Mouse (Mus musculus) limb, embryonic 15.5 days (tissue): Measurements from ENCODE around the gene H2al2a. TPM values are rescaled to one million over a fixed set of nuclear protein-coding genes. Genes with fewer than 3 reads are reported as not detected.
"Not testable (repeated sequence)": the region's sequence is repeated elsewhere in the genome, so short reads cannot be mapped to it uniquely, and the experiment has no call there.

Experiments used
- ATAC-seq: fragments of 200-750 bp; cut with Nextera tagmentation; 2 replicates; pipeline ENCODE4 v1.8.0; 2017; ENCODE audit warnings: low read depth, moderate TSS enrichment; ENCODE audit not compliant: insufficient number of reproducible peaks, low FRiP score, low TSS enrichment
- H3K27ac ChIP-seq: fragments of 300-500 bp; sonication (generic); 2 replicates; pipeline ENCODE4 v1.5.1; 2015; ENCODE audit warnings: moderate library complexity, mild to moderate bottlenecking, inconsistent platforms
- H3K27me3 ChIP-seq: fragments of 300-500 bp; sonication (generic); 2 replicates; pipeline ENCODE4 v1.6.1; 2015; ENCODE audit warnings: inconsistent platforms
- H3K36me3 ChIP-seq: fragments of 300-500 bp; sonication (generic); 2 replicates; pipeline ENCODE4 v1.6.1; 2015; ENCODE audit warnings: inconsistent platforms
- H3K4me1 ChIP-seq: fragments of 300-500 bp; sonication (generic); 2 replicates; pipeline ENCODE4 v1.6.1; 2015; ENCODE audit warnings: inconsistent platforms
- H3K4me2 ChIP-seq: fragments of 300-500 bp; sonication (generic); 2 replicates; pipeline ENCODE4 v1.6.1; 2015; ENCODE audit warnings: mild to moderate bottlenecking, inconsistent platforms
- H3K4me3 ChIP-seq: fragments of 300-500 bp; sonication (generic); 2 replicates; pipeline ENCODE4 v1.5.1; 2015; ENCODE audit warnings: mild to moderate bottlenecking, inconsistent platforms
- H3K9ac ChIP-seq: fragments of 300-500 bp; sonication (generic); 2 replicates; pipeline ENCODE4 v1.6.1; 2015; ENCODE audit warnings: inconsistent platforms
- H3K9me3 ChIP-seq: fragments of 300-500 bp; sonication (generic); 2 replicates; pipeline ENCODE4 v1.6.1; 2016; ENCODE audit warnings: inconsistent platforms
- WGBS: fragments of 180-500 bp; shearing (Covaris S2); methylation state at CpG from one replicate; pipeline ENCODE4 v1.1.7; 2015; 5-methylcytosine and 5-hydroxymethylcytosine counted together
- polyA plus RNA-seq: library from polyadenylated mRNA; unstranded; fragments of >200 nt; fragmentation: Nextera tagmentation; extraction: Ambion mirVana; gene quantifications from 2 replicates; pipeline ENCODE4 v1.2.1, GENCODE M21; 2015

The H2al2a gene
- polyA plus RNA-seq, 1 experiment from 2014 or later: not detected

- Histone ChIP-seq H3K4me2 (no peak overlapping the region), H3K4me1 (no peaks in the 10 kb centered on the region)
- 93% methylated on average over 2 of the region's 2 CpGs for WGBS
Measured at GRCm38 (mm10) chr2:17972843-17973242, 23.9 kb downstream of the H2al2a start.

GRCm38 (mm10) chr2:17971407-17971806 is 25.4 kb downstream of the H2al2a start:
- H3K27ac ChIP-seq: no peak overlapping the region
- H3K36me3 ChIP-seq: no peaks in the 10 kb centered on the region
- H3K4me2 ChIP-seq: no peak overlapping the region
- 56% methylated on average over 6 of the region's 6 CpGs for WGBS
- H3K4me3 ChIP-seq: no peak overlapping the region
- H3K9ac ChIP-seq: no peak overlapping the region
- H3K9me3 ChIP-seq: no peaks in the 10 kb centered on the region
- ATAC-seq: no peak
- H3K4me1 ChIP-seq: no peaks in the 10 kb centered on the region
- no peaks in the 10 kb centered on the region for H3K27me3 ChIP-seq

More at GRCm38 (mm10) chr2:17972843-17973242, 23.9 kb downstream of the H2al2a start:
- no peak overlapping the region for H3K27ac ChIP-seq
- H3K27me3 ChIP-seq: no peaks in the 10 kb centered on the region
- no peak overlapping the region for H3K9ac ChIP-seq
- H3K9me3 ChIP-seq: no peaks in the 10 kb centered on the region
- H3K36me3 ChIP-seq: no peaks in the 10 kb centered on the region
- ATAC-seq: no peak
- no peak overlapping the region for H3K4me3 ChIP-seq

- no peaks in the 10 kb centered on the region for H3K9me3 ChIP-seq
- 48% methylated on average over 1 of the region's 1 CpGs for WGBS
- H3K27me3 ChIP-seq: no peaks in the 10 kb centered on the region
- H3K4me1 ChIP-seq: no peaks in the 10 kb centered on the region
- no peak for ATAC-seq
- H3K36me3 ChIP-seq: no peaks in the 10 kb centered on the region
- H3K9ac ChIP-seq: no peak overlapping the region
- H3K4me2 ChIP-seq: no peak overlapping the region
- H3K4me3 ChIP-seq: no peak overlapping the region
- H3K27ac ChIP-seq: no peak overlapping the region
Measured at GRCm38 (mm10) chr2:17970662-17971061, 26.1 kb downstream of the H2al2a start.

- H3K9me3 ChIP-seq: no peaks in the 10 kb centered on the region
- no peak for ATAC-seq
- H3K9ac ChIP-seq: no peak overlapping the region
- no peak overlapping the region for H3K4me2 ChIP-seq
- H3K4me1 ChIP-seq: no peaks in the 10 kb centered on the region
- no peak overlapping the region for H3K4me3 ChIP-seq
- no peak overlapping the region for H3K27ac ChIP-seq
- H3K27me3 ChIP-seq: no peaks in the 10 kb centered on the region
- no peaks in the 10 kb centered on the region for H3K36me3 ChIP-seq
Measured at GRCm38 (mm10) chr2:17970187-17970586, 26.6 kb downstream of the H2al2a start.

- Histone ChIP-seq H3K36me3 (no peaks in the 10 kb centered on the region), H3K4me1 (no peaks in the 10 kb centered on the region), H3K9me3 (no peaks in the 10 kb centered on the region), H3K27ac (no peak overlapping the region), H3K4me2 (no peak overlapping the region), H3K4me3 (no peak overlapping the region), H3K27me3 (no peaks in the 10 kb centered on the region), H3K9ac (no peak overlapping the region)
- no peak for ATAC-seq
- 82% methylated on average over 2 of the region's 2 CpGs for WGBS
Measured at GRCm38 (mm10) chr2:17968571-17968970, 28.2 kb downstream of the H2al2a start.

- H3K4me1 ChIP-seq, H3K27ac ChIP-seq, ATAC-seq, H3K4me2 ChIP-seq, H3K4me3 ChIP-seq, H3K27me3 ChIP-seq, H3K9me3 ChIP-seq, H3K9ac ChIP-seq, H3K36me3 ChIP-seq: not testable (repeated sequence)
- 82% methylated on average over 3 of the region's 3 CpGs for WGBS
Measured at GRCm38 (mm10) chr2:17968037-17968436, 28.7 kb downstream of the H2al2a start.

GRCm38 (mm10) chr2:17959501-17959900 is 37.3 kb downstream of the H2al2a start:
- ATAC-seq: no peak
- H3K27me3 ChIP-seq: no peaks in the 10 kb centered on the region
- H3K9me3 ChIP-seq: no peaks in the 10 kb centered on the region; the same call in 1 of the 2 replicates
- WGBS: 63% methylated on average over 1 of the region's 1 CpGs
- H3K4me1 ChIP-seq: no peaks in the 10 kb centered on the region
- no peak overlapping the region for H3K27ac ChIP-seq
- H3K4me3 ChIP-seq: no peak overlapping the region
- no peak overlapping the region for H3K4me2 ChIP-seq
- H3K36me3 ChIP-seq: no peaks in the 10 kb centered on the region
- no peak overlapping the region for H3K9ac ChIP-seq

GRCm38 (mm10) chr2:17946875-17947274 is 49.9 kb downstream of the H2al2a start:
- H3K4me1 ChIP-seq: peaks cover 11% of the 10 kb centered on the region; the same call in 1 of the 2 replicates
- no peaks in the 10 kb centered on the region for H3K27me3 ChIP-seq
- no peak overlapping the region for H3K9ac ChIP-seq
- no peak overlapping the region for H3K4me3 ChIP-seq
- 56% methylated on average over 3 of the region's 3 CpGs for WGBS
- no peaks in the 10 kb centered on the region for H3K9me3 ChIP-seq
- H3K36me3 ChIP-seq: no peaks in the 10 kb centered on the region
- H3K27ac ChIP-seq: no peak overlapping the region
- no peak overlapping the region for H3K4me2 ChIP-seq
- ATAC-seq: no peak

Other genes starting within 250 kb of the H2al2a start
- 13.0 and 16.8 TPM in 2 replicates for gene A930004D18Rik, start 40.8 kb upstream of the H2al2a start, polyA plus RNA-seq
- 5.1 and 7.6 TPM in 2 replicates for gene Skida1, start 52.1 kb upstream of the H2al2a start, polyA plus RNA-seq
- 51.3 and 53.4 TPM in 2 replicates for gene Mllt10, start 58.3 kb upstream of the H2al2a start, polyA plus RNA-seq